Mouse (Mus musculus): Measurements from ENCODE around the gene Trpm4.

DNA sequence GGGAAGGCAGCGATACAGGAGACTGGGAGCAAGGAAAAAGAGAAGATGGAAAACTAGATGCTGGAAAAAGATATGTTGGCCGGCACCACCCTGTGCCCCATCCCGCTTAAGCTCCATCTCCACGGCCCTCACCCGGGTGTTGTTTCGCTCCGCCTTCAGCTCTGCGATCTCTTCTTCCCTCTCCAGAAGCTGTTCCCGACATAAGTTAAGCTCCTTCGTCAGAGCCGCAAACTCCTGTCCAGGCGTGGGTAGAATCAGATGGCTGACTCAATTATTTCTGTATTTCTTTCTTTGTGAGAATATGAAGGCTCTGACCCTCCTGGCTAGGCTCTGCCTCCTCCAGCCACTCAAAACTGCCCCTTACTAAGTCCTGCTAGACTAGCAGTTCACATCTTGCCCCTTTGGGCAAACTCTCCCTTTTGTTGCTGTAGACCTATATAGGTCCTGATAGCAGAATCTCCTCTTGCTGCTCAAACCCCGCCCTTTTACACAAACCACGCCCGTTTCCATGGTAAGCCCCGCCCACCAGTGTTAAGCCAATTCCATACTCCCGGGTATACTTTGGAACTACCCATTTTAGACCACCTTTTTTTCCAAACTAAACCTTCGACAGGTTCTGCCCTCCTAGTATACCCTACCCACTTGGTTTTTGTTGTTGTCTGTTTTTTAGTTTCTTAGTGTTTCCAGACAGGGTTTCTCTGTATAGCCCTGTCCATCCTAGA, 27.0 kb upstream of the Trpm4 start:
- TF ChIP-seq CTCF (IDR thresholded peaks at IDR 0.05; ENCODE audit: insufficient read depth, low read depth, low read length) (no peak), POLR2A (IDR thresholded peaks at IDR 0.05; ENCODE audit: insufficient read depth, low read depth, low read length) (no peak)
